Mouse (Mus musculus): ENCODE data around the gene Map2.

Map2 gene

GRCm38 (mm10) chr1:66395826-66396225 lies 220.8 kb downstream of the Map2 start:
- DNase-seq: no peak

GRCm38 (mm10) chr1:66401902-66402301 lies 226.8 kb downstream of the Map2 start:
- no peak for DNase-seq

- DNase-seq: no peak
Observed at GRCm38 (mm10) chr1:66407270-66407967, 232.3 kb downstream of the Map2 start.

DNA sequence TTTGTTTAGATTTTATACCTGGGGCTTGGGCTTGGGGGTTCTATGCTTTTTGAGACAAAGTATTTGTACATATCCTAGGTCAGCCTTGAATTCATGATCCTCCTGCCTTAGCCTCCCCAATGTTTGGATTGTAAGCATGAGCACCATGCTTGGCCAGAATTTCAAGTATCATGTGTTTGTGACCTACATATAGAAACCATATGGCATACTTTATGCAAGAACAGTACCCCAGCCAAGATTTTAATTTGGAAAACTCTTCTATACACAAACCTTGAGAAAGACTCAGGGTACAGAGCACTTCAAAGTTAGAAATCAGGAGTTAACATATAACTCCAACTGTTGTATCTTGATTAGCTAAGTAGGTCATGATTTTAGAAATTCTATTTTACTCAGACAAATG lies 243.3 kb downstream of the Map2 start:
- no peak for DNase-seq

DNA sequence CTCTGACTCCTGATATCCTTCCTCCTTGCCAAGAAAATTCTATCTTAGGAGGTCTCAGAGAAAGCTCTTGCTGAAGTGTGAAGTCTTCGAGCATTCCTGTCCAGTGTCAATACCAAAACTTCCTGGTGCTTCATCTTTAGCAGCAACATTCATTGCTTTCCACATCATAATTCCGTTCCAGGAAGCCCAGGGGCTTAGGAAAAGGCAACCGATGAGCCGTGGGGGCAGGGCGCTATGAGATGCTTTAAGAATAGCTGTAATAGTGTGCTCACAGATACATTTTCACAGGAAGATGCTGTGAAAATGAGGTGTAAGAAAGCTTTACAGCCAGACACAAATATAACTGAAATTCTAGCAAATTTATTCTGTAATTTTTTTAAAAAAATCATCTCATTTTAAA lies 251.0 kb downstream of the Map2 start:
- no peak for DNase-seq

GRCm38 (mm10) chr1:66430962-66431361 lies 255.9 kb downstream of the Map2 start:
- DNase-seq: no peak

DNA sequence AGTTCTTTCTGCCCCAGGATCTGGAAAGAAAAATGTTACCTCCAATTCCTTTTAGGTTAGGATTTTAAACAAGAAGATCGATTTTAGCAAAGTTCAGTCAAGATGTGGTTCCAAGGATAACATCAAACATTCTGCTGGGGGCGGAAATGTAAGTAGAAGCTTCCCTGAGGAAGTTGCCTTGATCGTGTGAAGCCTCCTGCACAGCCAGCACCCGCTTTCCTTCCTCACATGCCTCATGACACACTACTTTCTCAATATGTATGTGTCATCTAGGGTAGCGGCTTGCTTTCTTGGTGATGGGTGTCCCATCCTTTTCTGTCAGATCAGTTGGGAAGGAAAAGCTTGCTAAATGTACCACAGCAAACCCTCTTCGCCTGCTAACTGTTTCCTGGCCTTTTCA lies 256.4 kb downstream of the Map2 start:
- no peak for DNase-seq

GRCm38 (mm10) chr1:66438069-66438468 lies 263.0 kb downstream of the Map2 start:
- no peak for DNase-seq

GRCm38 (mm10) chr1:66442922-66443321 lies 267.8 kb downstream of the Map2 start:
- DNase-seq: no peak

GRCm38 (mm10) chr1:66449471-66449870 lies 274.4 kb downstream of the Map2 start:
- no peak for DNase-seq

DNA sequence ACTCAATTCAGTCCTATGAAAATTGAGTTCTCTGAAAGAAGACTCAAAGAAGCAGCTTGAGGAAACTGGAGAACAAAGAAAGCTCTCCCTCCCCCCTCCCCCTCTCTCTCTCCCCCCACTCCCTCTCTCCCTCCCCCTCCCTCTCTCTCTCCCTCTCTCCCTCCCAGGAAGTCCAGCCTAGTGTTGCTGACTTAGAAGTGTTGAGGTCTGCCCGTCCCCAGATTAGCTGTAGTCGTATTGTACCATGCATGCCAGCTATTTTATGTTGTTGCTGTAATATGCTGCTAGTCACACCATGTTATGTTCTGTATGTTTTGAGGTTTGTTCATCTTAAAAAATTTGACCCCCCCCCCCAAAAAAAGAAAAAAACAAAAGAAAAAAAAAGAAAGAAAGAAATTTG lies 281.5 kb downstream of the Map2 start:
- DNase-seq: no peak

GRCm38 (mm10) chr1:66457747-66458146 lies 282.7 kb downstream of the Map2 start:
- no peak for DNase-seq

DNA sequence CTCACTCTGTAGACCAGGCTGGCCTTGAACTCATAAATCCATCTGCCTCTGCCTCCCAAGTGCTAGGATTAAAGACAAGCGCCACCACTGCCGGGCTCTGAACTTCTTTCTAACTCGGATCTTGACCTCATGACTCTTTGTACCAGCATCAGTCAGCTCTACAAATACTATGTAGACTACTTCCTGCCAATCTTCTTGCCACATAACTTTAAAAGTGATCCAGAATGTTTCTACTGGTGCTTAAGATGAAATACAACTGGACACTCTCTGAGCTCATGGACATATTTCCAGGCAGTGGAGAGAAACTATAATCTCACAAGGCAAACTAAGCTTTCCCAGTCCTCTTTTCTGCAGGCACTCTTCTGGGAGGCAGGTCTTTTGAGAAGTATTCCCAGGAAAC lies 284.3 kb downstream of the Map2 start:
- no peak for DNase-seq

- DNase-seq: no peak
Observed at GRCm38 (mm10) chr1:66460850-66461249, 285.8 kb downstream of the Map2 start.

DNA sequence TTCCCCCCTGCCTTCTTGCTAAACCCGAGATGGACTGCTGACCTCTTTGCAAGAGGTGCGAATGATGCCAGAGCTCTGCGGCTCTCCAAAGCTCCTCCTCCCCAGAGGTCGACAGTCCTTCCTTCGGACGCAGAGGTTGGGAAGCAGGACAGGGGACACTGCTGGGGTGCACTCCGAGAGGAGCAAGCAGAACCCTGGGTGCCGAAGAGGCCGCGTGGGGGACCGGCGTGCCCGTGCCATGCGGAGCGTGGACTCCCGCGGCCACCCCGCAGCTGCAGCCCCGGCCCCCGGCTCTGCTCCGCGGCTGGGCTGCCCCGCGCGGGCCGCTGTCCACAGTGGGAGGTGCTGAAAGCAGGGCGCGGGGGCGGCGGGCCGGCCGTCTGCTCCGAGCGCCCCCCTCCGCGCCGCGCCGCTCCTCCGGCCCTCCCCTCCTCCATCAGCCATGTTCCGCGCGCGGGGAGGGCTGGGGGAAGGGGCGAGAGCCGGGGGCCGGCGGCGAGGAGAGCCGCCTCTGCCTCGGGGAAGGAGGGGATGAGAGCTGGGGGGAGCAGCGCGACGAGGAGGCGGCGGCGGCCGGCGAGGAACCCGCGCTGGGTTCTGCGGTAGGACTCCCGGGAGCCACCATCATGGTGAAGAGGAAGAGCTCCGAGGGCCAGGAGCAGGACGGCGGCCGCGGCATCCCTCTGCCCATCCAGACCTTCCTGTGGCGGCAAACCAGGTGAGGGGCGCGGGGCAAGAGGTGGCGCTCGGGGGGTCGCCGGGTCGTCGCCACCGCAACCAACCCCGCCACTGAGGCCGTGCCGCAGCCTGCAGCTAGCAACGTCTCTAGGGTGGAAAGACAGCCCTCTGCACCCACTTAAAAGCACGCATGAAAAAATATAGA lies 293.0 kb downstream of the Map2 start, which contains the start of gene Unc80:
Gene Unc80 (plus strand): TSS at position 547 of the 883 bp plus-strand sequence.
- no peak for DNase-seq

- DNase-seq: no peak
Observed at GRCm38 (mm10) chr1:66468704-66469020, 293.6 kb downstream of the Map2 start.

DNA sequence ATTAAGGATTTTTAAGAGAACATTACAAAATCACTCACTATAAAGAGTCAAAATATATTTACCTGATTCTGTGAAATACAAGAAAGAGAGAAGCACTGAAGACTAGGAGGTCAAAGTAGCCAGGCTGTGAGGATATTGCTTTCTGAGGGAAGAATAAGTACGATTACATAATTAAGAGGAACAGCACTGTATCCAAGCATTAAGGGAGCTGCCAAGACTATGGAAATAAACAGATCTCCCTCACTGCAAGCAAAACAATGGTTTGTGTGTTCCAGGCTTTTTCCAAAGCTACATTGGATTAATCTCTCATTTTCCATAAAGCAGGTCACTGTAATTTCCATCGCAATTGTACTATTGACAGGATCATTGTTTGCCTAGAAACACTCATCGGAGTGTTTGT lies 307.7 kb downstream of the Map2 start:
- DNase-seq: no peak

All from kidney, adult 8-10 months (tissue).